Mouse (Mus musculus): ENCODE measurements around the gene Vmn2r-ps130. TPM values are rescaled to one million over a fixed set of nuclear protein-coding genes. Genes with fewer than 3 reads are reported as not detected.
"Not testable (repeated sequence)": the region's sequence is repeated elsewhere in the genome, so short reads cannot be mapped to it uniquely, and the experiment has no call there.

The Vmn2r-ps130 gene
- total RNA-seq (2021) = not detected
- long read RNA-seq, experiment 1 = 0 reads
- long read RNA-seq, experiment 2 = 0 reads

GRCm38 (mm10) chr17:23060866-23061265 lies at the start of gene Vmn2r-ps130:
Vmn2r-ps130 (plus strand) TSS chr17:23061166.
- not testable (repeated sequence) for DNase-seq (ENCODE audit: low spot score in 2 of 2)

Other genes starting within 250 kb of the Vmn2r-ps130 start
- 10 to 100 TPM; 33.8 to 35.5 TPM for gene Zfp945, start 194.0 kb upstream of the Vmn2r-ps130 start, total RNA-seq (2021)
- not detected for gene Vmn2r113, start 118.2 kb upstream of the Vmn2r-ps130 start, total RNA-seq (2021)
- gene Zfp40, start 132.1 kb downstream of the Vmn2r-ps130 start, total RNA-seq (2021) = 10 to 100 TPM; 10.8 to 13.4 TPM